Mouse (Mus musculus) layer of hippocampus, postnatal 14 days (tissue): ENCODE data around the gene Uba52. TPM values are rescaled to one million over a fixed set of nuclear protein-coding genes. Genes with fewer than 3 reads are reported as not detected.

Source experiments
- DNase-seq, 2 experiments: peaks; one replicate each; pipeline ENCODE4 v3.0.0; 2021 to 2022; ENCODE audit warnings: low spot score in 2 of 2, mixed read lengths in 1 of 2
- long read RNA-seq, 2 experiments: library from polyadenylated mRNA; stranded (forward); transcript quantifications; one replicate each; pipeline ENCODE4 v2.0.0; 2021
- total RNA-seq, 2 experiments: library from RNA; stranded (reverse); gene quantifications; 2 replicates each; pipeline ENCODE4 v1.2.3; 2021

The Uba52 gene
- 1,000 to 10,000 TPM; 1,048 to 1,082 TPM for total RNA-seq
- long read RNA-seq, experiment 1, transcript Uba52-201 (4 exons, 541 nt): minor isoform, 23 of 319 reads
- long read RNA-seq, experiment 1, transcript Uba52-207 (4 exons, 697 nt): minor isoform, 5 of 319 reads
- long read RNA-seq, experiment 1, transcript Uba52-205 (4 exons, 705 nt): minor isoform, 31 of 319 reads
- long read RNA-seq, experiment 1, transcript Uba52-203 (4 exons, 711 nt): major isoform, 247 of 319 reads
- long read RNA-seq, experiment 1, partial matches to known transcripts: 4 of 319 reads
- long read RNA-seq, experiment 1, other reads (novel, unspliced or antisense): 4 of 319 reads
- long read RNA-seq, experiment 2, transcript Uba52-203 (4 exons, 711 nt): major isoform, 499 of 640 reads
- long read RNA-seq, experiment 2, transcript Uba52-207 (4 exons, 697 nt): minor isoform, 8 of 640 reads
- long read RNA-seq, experiment 2, transcript Uba52-205 (4 exons, 705 nt): minor isoform, 55 of 640 reads
- long read RNA-seq, experiment 2, transcript Uba52-201 (4 exons, 541 nt): minor isoform, 50 of 640 reads
- long read RNA-seq, experiment 2, partial matches to known transcripts: 11 of 640 reads
- long read RNA-seq, experiment 2, other reads (novel, unspliced or antisense): 11 of 640 reads

GRCm38 (mm10) chr8:70510228-70510915, at the start of gene Uba52:
Uba52 (minus strand) TSS chr8:70510801.
- DNase-seq: peak; percentile 97 to 99

GRCm38 (mm10) chr8:70560096-70560495, 49.5 kb upstream of the Uba52 start:
- DNase-seq: peak in 1 of 2 experiments; percentile 60

GRCm38 (mm10) chr8:70558983-70559382, 48.4 kb upstream of the Uba52 start:
- DNase-seq: no peak

DNA sequence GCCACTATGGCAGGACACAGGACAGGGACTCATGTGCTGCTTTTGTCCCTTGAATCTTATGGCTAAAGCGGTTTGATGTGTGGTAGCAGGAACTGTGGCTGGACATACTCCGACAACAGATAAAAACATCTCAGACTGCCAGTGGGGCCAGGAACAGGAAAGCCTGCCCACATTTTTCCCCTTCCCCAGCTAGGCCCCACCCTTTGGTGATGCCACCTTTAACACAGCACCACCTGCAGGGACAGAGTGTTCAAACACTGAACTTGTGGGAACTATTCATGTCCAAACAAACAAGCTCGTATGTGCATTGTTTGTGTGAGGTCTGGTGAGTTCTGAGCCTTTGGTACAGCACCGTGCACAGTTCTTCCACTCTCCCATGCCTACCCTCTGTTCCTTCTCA, 47.7 kb upstream of the Uba52 start:
- DNase-seq: no peak

- no peak for DNase-seq
Measured at GRCm38 (mm10) chr8:70555079-70555747, 44.6 kb upstream of the Uba52 start.

GRCm38 (mm10) chr8:70553740-70554139, 43.1 kb upstream of the Uba52 start:
- DNase-seq: no peak

DNA sequence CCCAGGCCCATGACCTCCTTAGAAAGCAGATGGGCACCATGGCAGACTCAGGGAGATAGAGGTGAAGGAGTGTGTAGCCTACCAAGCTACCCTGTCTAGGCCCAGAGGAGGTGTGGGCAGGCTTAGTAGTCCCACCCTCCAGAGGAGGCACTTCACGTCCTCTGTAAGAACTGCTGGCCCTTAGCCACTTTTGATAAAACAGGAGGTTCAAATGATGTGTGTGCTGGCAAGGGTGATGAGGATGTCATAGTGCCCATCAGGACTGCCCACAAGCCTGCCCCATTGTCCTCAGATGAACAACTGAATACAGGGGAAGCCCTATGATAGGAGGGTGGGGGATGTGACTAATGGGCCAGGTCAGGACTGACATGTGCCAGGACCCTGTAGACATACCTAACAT, 42.2 kb upstream of the Uba52 start:
- no peak for DNase-seq

DNA sequence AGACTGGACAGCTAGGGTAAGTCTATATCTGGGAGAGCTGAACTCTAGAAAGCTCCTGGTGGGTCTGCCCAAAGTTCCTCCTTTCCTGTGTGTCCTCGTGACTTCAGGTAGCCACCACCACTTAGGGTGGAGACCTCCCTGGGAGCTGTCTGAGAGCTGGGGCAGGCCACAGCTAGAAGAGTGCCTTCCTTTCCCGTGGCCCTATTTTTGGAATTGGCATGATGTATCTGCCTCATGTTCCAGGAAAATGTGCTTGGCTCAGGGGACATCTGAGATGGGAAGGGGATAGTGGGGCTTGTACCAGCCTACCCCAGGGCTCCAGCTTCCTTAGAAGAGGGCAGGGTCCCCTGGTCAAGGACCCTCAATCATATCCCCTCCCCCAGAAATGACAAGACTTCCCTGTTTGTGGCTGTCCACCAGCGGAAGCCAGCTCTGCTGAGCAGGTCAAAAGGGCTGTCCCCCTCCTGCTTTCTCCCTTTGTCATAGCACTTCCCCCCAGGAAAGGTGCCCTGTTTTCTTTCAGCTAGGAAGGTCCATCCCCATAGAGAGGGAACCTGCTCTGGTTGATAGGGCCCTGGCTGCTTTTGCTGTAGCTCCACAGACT, 41.1 kb upstream of the Uba52 start:
- DNase-seq: no peak

- DNase-seq: no peak
Measured at GRCm38 (mm10) chr8:70549412-70550184, 39.0 kb upstream of the Uba52 start.

DNA sequence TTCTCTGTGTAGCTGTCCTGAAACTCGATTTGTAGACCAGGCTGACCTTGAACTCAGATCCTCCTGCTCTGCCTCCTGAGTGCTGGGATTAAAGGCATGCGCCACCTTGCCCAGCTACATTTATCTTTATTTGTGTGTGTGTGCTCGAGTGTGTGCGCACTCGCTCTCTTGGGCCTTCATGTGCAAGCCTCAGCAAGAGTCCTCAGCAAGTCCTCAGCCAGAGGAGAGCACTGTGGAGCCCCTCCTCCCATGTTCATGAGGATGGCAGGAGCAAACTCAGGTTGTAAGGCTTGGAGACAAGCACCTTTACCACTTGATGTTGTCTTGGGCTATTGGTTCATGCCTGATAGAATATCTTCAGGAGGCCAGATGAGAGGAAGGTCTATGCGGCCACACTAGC, 37.2 kb upstream of the Uba52 start:
- no peak for DNase-seq

DNA sequence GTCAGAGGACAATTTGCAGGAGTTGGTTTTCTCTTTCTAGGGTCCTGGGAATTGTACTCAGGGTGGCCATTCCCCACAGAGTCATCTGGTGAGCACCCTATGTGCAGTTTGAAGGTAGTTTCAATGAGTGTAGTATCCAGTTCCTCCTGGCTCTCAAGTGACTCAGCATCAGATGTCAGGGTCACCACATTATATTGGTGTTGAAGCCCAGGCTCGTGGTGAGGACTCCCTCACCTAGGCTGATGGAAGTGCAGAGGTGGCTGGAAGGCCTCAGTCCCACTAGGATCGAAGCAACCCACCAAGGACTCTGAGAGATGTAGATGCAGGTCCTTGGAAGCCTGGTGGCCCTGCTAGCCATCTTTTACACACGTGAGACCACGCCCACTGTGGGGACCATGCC, 35.8 kb upstream of the Uba52 start:
- DNase-seq: no peak

- DNase-seq: no peak
Measured at GRCm38 (mm10) chr8:70544200-70544687, 33.6 kb upstream of the Uba52 start.

- no peak for DNase-seq
Measured at GRCm38 (mm10) chr8:70541081-70541480, 30.5 kb upstream of the Uba52 start.

GRCm38 (mm10) chr8:70540507-70541071, 30.0 kb upstream of the Uba52 start:
- no peak for DNase-seq

- no peak for DNase-seq
Measured at GRCm38 (mm10) chr8:70540013-70540506, 29.5 kb upstream of the Uba52 start.

DNA sequence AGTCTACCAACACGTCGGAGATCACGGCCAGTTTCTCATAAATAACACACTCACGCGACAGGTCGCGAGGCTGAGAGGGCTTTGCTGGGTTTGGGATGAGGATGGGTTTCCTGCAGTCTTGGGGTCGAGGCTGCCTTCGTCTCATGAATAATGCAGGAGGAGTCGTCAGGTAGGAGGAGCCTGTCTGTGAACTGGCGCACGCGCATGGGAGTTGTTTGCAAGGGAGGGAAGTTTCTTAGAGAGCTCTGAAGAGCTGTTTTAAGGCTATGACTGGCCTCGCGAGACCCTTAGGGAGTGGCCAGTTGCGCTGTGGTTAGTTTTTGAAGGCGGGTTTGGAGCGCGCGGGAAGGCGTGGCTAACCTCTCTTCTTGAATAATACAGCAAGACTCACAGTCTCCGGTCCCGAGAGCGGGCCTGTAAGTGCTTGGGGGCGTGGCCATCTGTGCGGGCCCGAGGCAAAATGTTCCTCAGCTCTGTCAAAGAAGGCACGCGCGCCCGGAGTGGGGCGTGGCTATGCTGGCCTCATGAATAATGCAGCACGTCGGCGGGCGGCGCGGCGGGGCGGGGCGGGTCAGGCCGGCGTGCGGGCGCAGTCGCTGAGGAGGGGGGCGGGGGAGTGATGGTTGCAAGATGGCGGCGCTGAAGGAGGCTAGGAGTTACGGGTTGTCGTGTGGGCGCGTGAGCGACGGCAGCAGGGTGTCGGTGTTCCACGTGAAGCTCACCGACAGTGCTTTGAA, 28.6 kb upstream of the Uba52 start, which contains the start of gene Ell:
Gene Ell (plus strand): TSS at position 381 of the 737 bp plus-strand sequence.
- DNase-seq: peak; percentile 98 to 99

DNA sequence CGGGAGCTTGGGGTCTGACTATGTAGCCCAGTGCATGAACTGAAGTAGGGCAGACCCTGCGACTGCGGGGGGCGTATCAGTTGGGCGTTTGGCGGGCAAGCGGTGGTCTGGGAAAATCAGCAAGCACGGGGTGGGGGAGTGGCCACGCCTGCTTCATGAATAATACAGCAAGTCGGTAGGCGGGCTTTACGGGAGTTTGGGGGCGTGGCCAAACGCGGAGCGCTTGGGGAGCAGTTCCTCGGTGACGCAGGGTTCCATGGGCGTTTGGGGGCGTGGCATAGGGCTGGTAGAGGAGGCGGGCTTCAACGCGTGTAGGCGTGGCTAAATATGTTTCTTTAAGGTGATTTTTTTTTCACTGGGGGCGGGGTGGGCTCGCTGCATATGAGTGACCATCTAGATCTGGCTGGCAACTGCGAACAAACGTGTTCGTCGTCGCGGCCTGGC, 28.1 kb upstream of the Uba52 start:
- peak in 1 of 2 experiments; percentile 100 for DNase-seq

DNA sequence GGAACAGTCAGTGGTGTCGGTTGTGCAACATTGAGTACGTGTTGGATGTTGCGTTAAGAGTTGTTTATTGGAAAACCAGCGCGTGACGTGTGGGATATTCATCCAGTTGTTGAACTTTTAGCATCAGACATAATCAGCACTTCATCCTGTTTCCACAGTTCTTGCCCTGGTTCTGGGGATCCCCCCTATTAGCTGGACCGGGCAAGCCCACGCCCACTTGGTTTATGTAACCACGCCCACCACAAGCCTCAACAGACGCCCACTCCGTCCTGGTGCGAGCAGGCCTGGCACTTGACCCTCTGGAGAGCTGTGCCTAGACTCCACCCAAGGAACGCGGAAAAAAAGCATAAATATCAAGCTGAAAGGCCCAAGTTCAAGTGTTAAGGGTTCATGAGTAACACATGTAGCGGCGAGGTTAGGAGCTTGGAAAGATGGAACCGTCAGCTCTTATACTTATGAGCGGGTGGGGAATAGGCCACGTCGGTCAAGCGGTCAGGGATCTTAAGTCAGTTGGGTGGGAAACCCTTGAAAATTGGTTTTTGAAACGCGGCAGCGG, 27.5 kb upstream of the Uba52 start:
- peak in 1 of 2 experiments; percentile 56 for DNase-seq
